Mouse (Mus musculus): ENCODE results near the gene Jade2. TPM values are rescaled to one million over a fixed set of nuclear protein-coding genes. Genes with fewer than 3 reads are reported as not detected.
A peak's percentile ranks its signal among the peaks of the same experiment; 100 is the strongest.

The Jade2 gene
- polyA plus RNA-seq, 1 experiment from 2014 or later = 0.21 TPM

DNA sequence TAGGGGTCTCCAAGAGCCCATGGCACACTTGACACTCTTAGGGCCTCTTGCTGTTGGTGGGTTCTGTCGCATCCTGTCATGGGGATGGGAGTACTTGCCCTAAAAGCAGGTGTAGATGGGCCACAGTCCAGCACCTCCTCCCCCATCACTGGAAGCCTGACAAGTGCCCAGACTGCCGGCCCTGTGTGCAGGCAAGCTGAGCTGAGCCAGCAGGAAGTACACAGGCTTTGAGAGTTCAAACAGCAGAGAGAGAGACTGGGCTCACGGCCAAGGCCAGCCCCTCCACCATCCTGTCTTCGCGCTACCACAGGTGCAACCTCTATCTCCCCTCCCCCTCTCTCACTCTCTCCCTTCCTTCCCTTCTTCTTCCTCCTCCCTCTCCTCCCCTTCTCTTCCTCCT, 26.2 kb upstream of the Jade2 start:
- WGBS (ENCODE audit: insufficient replicate concordance) = 30% methylated on average over 5 of the region's 5 CpGs
- Histone ChIP-seq H3K9ac (ENCODE audit: low read depth, low read length) (no peak overlapping the region), H3K9me3 (replicated peaks; ENCODE audit: control insufficient read depth, low read length) (no peaks in the 10 kb centered on the region; the same call in 1 of the 2 replicates), H3K27ac (ENCODE audit: low read depth, low read length) (no peak overlapping the region), H3K27me3 (ENCODE audit: control insufficient read depth, insufficient read depth, low read length) (no peaks in the 10 kb centered on the region), H3K4me1 (ENCODE audit: control insufficient read depth, insufficient read depth, low read length) (peaks cover 5% of the 10 kb centered on the region; the same call in 1 of the 2 replicates), H3K4me2 (no peak overlapping the region), H3K36me3 (ENCODE audit: control insufficient read depth, insufficient read depth, low read length) (no peaks in the 10 kb centered on the region), H3K4me3 (ENCODE audit: low read depth, low read length) (no peak overlapping the region)
- 0 out of 2 replicates have a peak, but pooled peaks have one; percentile 43 for ATAC-seq (replicated peaks; ENCODE audit: insufficient number of reproducible peaks, low FRiP score, low TSS enrichment)

DNA sequence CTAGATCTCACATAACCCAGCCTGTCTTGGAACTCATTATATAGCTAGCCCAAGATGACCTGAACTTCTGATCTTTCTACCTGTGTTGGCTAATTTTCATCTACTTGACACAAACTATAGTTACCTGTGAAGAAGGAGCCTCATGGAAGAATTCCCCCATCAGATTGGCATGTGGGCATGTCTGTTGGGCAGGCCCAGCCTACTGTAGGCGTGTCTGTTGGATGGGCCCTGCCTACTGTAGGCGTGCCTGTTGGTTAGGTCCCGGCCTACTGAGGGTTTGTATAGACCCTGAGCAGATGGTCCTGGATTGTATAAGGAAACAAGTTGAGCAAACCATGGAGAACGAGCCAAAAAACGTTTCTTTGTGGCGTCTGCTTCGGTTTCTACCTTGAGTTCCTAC, 24.3 kb upstream of the Jade2 start:
- no peak for ATAC-seq (replicated peaks; ENCODE audit: insufficient number of reproducible peaks, low FRiP score, low TSS enrichment)
- H3K9me3 ChIP-seq (replicated peaks; ENCODE audit: control insufficient read depth, low read length) = no peaks in the 10 kb centered on the region; the same call in 1 of the 2 replicates
- H3K4me1 ChIP-seq (ENCODE audit: control insufficient read depth, insufficient read depth, low read length) = peaks cover 5% of the 10 kb centered on the region; the same call in 1 of the 2 replicates
- no peaks in the 10 kb centered on the region for H3K27me3 ChIP-seq (ENCODE audit: control insufficient read depth, insufficient read depth, low read length)
- WGBS (ENCODE audit: insufficient replicate concordance) = 73% methylated on average over 7 of the region's 7 CpGs
- H3K36me3 ChIP-seq (ENCODE audit: control insufficient read depth, insufficient read depth, low read length) = no peaks in the 10 kb centered on the region
- H3K27ac ChIP-seq (ENCODE audit: low read depth, low read length) = no peak overlapping the region
- H3K4me2 ChIP-seq = no peak overlapping the region
- H3K4me3 ChIP-seq (ENCODE audit: low read depth, low read length) = no peak overlapping the region
- H3K9ac ChIP-seq (ENCODE audit: low read depth, low read length) = no peak overlapping the region

DNA sequence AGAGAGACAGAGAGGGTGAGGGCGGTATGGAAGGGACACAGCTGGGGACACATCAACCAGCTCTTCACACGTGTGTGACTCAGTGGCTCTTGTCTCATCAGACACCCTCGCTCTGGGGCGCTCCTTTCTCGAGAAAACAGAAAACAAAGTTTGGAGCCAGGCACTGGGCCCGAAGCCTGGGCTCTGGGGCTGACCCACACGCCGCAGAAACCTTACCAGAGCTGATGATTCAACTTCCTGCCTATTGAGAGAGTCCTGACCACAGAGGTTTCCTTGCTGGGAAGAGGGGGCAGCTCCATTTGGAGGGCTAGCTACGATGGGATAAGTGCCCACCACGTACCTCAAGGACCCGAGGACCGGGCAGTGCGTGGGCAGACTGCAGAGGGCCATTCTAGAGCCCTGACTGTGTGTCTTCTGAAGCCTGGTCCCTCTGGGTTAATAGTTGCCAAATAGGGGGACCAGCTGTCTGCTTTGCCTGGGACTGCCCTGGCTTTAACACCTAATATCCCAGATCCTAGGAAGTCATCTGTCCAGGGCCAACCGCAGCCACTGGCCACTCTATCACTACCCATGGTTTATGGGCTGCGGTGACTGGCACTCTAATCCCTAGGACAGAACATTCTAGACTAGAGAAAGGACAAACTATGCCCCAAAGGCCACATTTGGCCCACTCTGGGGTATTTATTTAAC, 23.7 kb upstream of the Jade2 start:
- Histone ChIP-seq H3K9ac (ENCODE audit: low read depth, low read length) (no peak overlapping the region), H3K9me3 (replicated peaks; ENCODE audit: control insufficient read depth, low read length) (no peaks in the 10 kb centered on the region; the same call in 1 of the 2 replicates), H3K4me3 (ENCODE audit: low read depth, low read length) (no peak overlapping the region), H3K36me3 (ENCODE audit: control insufficient read depth, insufficient read depth, low read length) (no peaks in the 10 kb centered on the region), H3K27me3 (ENCODE audit: control insufficient read depth, insufficient read depth, low read length) (no peaks in the 10 kb centered on the region), H3K4me2 (no peak overlapping the region), H3K27ac (ENCODE audit: low read depth, low read length) (no peak overlapping the region), H3K4me1 (ENCODE audit: control insufficient read depth, insufficient read depth, low read length) (peaks cover 5% of the 10 kb centered on the region; the same call in 1 of the 2 replicates)
- WGBS (ENCODE audit: insufficient replicate concordance) = 74% methylated on average over 15 of the region's 15 CpGs
- ATAC-seq (replicated peaks; ENCODE audit: insufficient number of reproducible peaks, low FRiP score, low TSS enrichment) = no peak

DNA sequence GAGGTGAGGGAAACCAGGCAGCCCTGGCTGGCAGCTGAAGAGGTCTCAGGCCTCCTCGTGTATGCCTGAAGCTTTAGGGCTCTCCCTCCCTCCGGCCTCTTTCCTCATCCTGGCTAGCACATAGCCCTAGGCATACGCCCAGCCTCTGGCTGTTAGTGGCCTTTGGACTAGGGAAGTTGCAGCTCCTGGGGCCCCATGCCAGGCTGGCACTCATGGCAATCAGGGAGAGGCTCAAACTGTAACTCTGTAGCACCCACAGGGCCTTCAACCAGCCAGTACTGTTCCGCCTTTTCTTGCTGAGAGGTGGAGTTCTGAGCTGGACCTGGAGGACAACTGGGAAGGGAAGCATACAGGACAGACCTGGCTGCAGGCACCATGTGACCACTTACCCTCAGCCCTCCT, 19.5 kb upstream of the Jade2 start:
- Histone ChIP-seq H3K27ac (ENCODE audit: low read depth, low read length) (no peak overlapping the region), H3K36me3 (ENCODE audit: control insufficient read depth, insufficient read depth, low read length) (no peaks in the 10 kb centered on the region), H3K4me1 (ENCODE audit: control insufficient read depth, insufficient read depth, low read length) (no peaks in the 10 kb centered on the region), H3K4me3 (ENCODE audit: low read depth, low read length) (no peak overlapping the region), H3K27me3 (ENCODE audit: control insufficient read depth, insufficient read depth, low read length) (no peaks in the 10 kb centered on the region), H3K9me3 (replicated peaks; ENCODE audit: control insufficient read depth, low read length) (no peaks in the 10 kb centered on the region; the same call in 1 of the 2 replicates), H3K4me2 (no peak overlapping the region), H3K9ac (ENCODE audit: low read depth, low read length) (no peak overlapping the region)
- ATAC-seq (replicated peaks; ENCODE audit: insufficient number of reproducible peaks, low FRiP score, low TSS enrichment) = no peak
- 69% methylated on average over 4 of the region's 4 CpGs for WGBS (ENCODE audit: insufficient replicate concordance)

DNA sequence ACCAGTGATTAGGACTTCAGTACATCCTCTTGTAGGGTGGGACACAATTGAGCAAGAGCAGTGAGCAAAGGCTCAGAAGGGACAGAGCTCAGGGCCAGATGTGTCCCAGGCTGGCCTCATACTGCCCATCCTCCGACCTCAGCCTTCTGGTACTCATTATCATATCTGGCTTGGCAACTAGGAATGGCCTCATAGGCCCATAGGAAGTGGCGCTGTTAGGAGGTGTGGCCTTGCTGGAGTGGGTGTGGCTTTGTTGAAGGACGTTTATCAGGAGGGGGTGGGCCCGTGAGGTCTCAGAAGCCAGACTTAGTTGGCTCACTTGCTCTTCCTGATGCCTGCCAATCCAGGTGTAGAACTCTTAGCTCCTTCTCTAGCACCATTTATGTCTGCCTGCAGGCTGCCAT, 18.3 kb upstream of the Jade2 start:
- Histone ChIP-seq H3K27ac (ENCODE audit: low read depth, low read length) (no peak overlapping the region), H3K4me3 (ENCODE audit: low read depth, low read length) (no peak overlapping the region), H3K9me3 (replicated peaks; ENCODE audit: control insufficient read depth, low read length) (no peaks in the 10 kb centered on the region; the same call in 1 of the 2 replicates), H3K4me1 (ENCODE audit: control insufficient read depth, insufficient read depth, low read length) (no peaks in the 10 kb centered on the region), H3K9ac (ENCODE audit: low read depth, low read length) (no peak overlapping the region), H3K27me3 (ENCODE audit: control insufficient read depth, insufficient read depth, low read length) (no peaks in the 10 kb centered on the region), H3K4me2 (no peak overlapping the region), H3K36me3 (ENCODE audit: control insufficient read depth, insufficient read depth, low read length) (no peaks in the 10 kb centered on the region)
- WGBS (ENCODE audit: insufficient replicate concordance) = 10% methylated on average over 4 of the region's 4 CpGs
- no peak for ATAC-seq (replicated peaks; ENCODE audit: insufficient number of reproducible peaks, low FRiP score, low TSS enrichment)

DNA sequence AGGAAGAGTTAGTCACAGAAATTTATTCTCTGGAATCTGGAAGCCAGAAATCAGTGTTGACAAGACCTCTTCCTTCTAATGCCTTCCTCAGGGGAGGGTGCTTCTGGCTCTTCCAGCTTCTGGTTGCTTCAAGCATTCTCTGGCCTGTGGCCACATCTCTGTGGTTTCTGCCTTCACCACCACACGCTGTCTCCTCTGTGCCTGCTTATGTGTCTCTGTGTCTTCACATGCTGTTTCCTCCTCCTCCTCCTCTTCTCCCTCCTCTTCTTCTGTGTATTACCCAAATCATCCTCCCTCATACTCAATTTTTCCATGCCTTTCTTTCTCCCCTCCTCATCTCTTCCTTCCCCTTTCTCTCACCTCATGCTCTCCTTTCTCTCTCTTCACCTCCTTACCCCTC, 17.6 kb upstream of the Jade2 start:
- no peaks in the 10 kb centered on the region for H3K36me3 ChIP-seq (ENCODE audit: control insufficient read depth, insufficient read depth, low read length)
- no peak overlapping the region for H3K4me2 ChIP-seq
- no peak overlapping the region for H3K4me3 ChIP-seq (ENCODE audit: low read depth, low read length)
- no peaks in the 10 kb centered on the region; the same call in 1 of the 2 replicates for H3K9me3 ChIP-seq (replicated peaks; ENCODE audit: control insufficient read depth, low read length)
- no peaks in the 10 kb centered on the region for H3K4me1 ChIP-seq (ENCODE audit: control insufficient read depth, insufficient read depth, low read length)
- no peak overlapping the region for H3K9ac ChIP-seq (ENCODE audit: low read depth, low read length)
- H3K27ac ChIP-seq (ENCODE audit: low read depth, low read length) = no peak overlapping the region
- WGBS (ENCODE audit: insufficient replicate concordance) = 87% methylated on average over 1 of the region's 1 CpGs
- ATAC-seq (replicated peaks; ENCODE audit: insufficient number of reproducible peaks, low FRiP score, low TSS enrichment) = no peak
- H3K27me3 ChIP-seq (ENCODE audit: control insufficient read depth, insufficient read depth, low read length) = no peaks in the 10 kb centered on the region

DNA sequence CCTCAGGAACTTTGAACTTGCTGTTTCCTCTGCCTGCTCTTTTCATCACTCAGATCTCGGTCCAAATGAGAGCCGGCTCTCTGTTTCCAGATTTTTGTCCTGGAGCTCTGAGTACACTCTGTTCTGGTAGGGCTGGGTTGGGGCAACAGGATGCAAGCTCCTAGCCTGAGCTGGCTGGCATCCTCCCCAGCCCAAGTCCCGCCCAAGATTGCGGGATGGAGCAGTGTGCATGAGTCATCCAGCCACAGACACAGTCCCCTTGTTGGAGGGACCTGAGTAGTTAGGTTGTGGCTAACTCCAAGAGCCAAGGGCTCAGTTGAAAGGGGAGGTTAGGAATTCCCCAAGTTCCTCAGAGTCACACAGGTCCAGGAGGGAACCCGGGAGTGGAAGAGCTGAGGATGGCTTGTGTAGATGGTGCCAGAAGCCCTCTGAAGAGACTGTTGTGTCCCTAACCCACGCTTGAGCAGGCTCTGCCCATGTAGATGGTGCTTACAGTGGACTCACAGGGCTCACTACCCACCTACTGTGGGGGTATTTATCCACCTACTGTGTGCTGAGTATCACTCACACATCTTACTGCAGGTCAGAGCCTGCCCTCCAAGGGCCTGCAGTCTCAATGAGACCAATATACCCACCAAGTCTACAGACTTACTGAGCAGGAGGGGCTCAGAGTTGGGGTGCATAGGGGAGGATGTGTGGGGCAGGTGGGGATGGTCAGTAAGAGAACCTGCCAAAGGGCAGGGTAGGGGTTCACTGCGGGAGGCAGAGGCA, 17.0 kb upstream of the Jade2 start:
- no peak overlapping the region for H3K27ac ChIP-seq (ENCODE audit: low read depth, low read length)
- no peak for ATAC-seq (replicated peaks; ENCODE audit: insufficient number of reproducible peaks, low FRiP score, low TSS enrichment)
- H3K27me3 ChIP-seq (ENCODE audit: control insufficient read depth, insufficient read depth, low read length) = no peaks in the 10 kb centered on the region
- H3K9me3 ChIP-seq (replicated peaks; ENCODE audit: control insufficient read depth, low read length) = no peaks in the 10 kb centered on the region
- no peaks in the 10 kb centered on the region for H3K4me1 ChIP-seq (ENCODE audit: control insufficient read depth, insufficient read depth, low read length)
- WGBS (ENCODE audit: insufficient replicate concordance) = 72% methylated on average over 7 of the region's 7 CpGs
- no peak overlapping the region for H3K9ac ChIP-seq (ENCODE audit: low read depth, low read length)
- no peaks in the 10 kb centered on the region for H3K36me3 ChIP-seq (ENCODE audit: control insufficient read depth, insufficient read depth, low read length)
- no peak overlapping the region for H3K4me2 ChIP-seq
- H3K4me3 ChIP-seq (ENCODE audit: low read depth, low read length) = no peak overlapping the region

DNA sequence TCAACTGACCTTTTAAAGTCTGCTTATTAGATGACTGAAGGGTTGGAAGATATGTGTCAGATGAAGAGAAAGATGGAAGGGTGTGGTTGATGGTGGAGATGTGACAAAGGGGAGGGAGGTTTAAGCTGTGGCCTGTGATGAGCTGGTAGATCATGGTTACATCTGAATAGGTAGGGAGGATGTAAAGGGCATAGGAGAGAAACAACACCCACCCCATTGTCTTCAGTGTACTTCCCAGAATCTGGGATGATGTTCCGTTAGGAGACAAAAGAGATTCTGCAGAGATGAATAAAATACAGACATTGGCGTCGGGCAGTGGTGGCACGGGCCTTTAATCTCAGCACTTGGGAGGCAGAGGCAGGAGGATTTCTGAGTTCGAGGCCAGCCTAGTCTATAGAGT, 15.7 kb upstream of the Jade2 start:
- Histone ChIP-seq H3K9ac (ENCODE audit: low read depth, low read length) (no peak overlapping the region), H3K4me1 (ENCODE audit: control insufficient read depth, insufficient read depth, low read length) (no peaks in the 10 kb centered on the region), H3K4me2 (no peak overlapping the region), H3K27me3 (ENCODE audit: control insufficient read depth, insufficient read depth, low read length) (no peaks in the 10 kb centered on the region), H3K9me3 (replicated peaks; ENCODE audit: control insufficient read depth, low read length) (no peaks in the 10 kb centered on the region), H3K27ac (ENCODE audit: low read depth, low read length) (no peak overlapping the region), H3K36me3 (ENCODE audit: control insufficient read depth, insufficient read depth, low read length) (no peaks in the 10 kb centered on the region), H3K4me3 (ENCODE audit: low read depth, low read length) (no peak overlapping the region)
- WGBS (ENCODE audit: insufficient replicate concordance) = 91% methylated on average over 5 of the region's 5 CpGs
- no peak for ATAC-seq (replicated peaks; ENCODE audit: insufficient number of reproducible peaks, low FRiP score, low TSS enrichment)

All from heart, embryonic 11.5 days (tissue).